Mouse (Mus musculus): ENCODE measurements around the gene Col9a1. TPM values are rescaled to one million over a fixed set of nuclear protein-coding genes. Genes with fewer than 3 reads are reported as not detected.

Col9a1 gene
- polyA plus RNA-seq (2015; fragmentation: Illumina TruSeq; extraction: RNeasy Lipid Tissue Mini Kit (QIAGEN cat#74804); ENCODE audit: low read depth, low replicate concordance), result 0.61 TPM

GRCm38 (mm10) chr1:24177224-24177851, at the start of gene Col9a1:
Col9a1 (plus strand) TSS chr1:24177610.

Other genes starting within 250 kb of the Col9a1 start
- 69.9 TPM for gene Sdhaf4, start 172.0 kb upstream of the Col9a1 start, polyA plus RNA-seq (2015; fragmentation: Illumina TruSeq; extraction: RNeasy Lipid Tissue Mini Kit (QIAGEN cat#74804); ENCODE audit: low read depth, low replicate concordance)
- 23.2 TPM for gene Fam135a, start 77.3 kb upstream of the Col9a1 start, polyA plus RNA-seq (2015; fragmentation: Illumina TruSeq; extraction: RNeasy Lipid Tissue Mini Kit (QIAGEN cat#74804); ENCODE audit: low read depth, low replicate concordance)